Mouse (Mus musculus) myocyte (in vitro differentiated cells): ENCODE measurements around the gene Hip1. TPM values are rescaled to one million over a fixed set of nuclear protein-coding genes. Genes with fewer than 3 reads are reported as not detected.

ENCODE experiments used
- H3K27me3 ChIP-seq: one replicate; pipeline ENCODE4 v1.6.1; 2011; ENCODE audit not compliant: control insufficient read depth, insufficient read depth, insufficient read length
- H3K36me3 ChIP-seq: one replicate; pipeline ENCODE4 v1.6.1; 2011; ENCODE audit not compliant: control insufficient read depth, insufficient read depth
- H3K4me2 ChIP-seq: one replicate; pipeline ENCODE4 v1.6.1; 2011; ENCODE audit warnings: low read depth, control low read depth
- H3K4me3 ChIP-seq: one replicate; pipeline ENCODE4 v1.5.1; 2011; ENCODE audit warnings: mild to moderate bottlenecking, control low read depth, moderate library complexity
- H3K79me2 ChIP-seq: one replicate; pipeline ENCODE4 v1.6.1; 2011; ENCODE audit not compliant: control insufficient read depth, insufficient read depth
- H3ac ChIP-seq: one replicate; pipeline ENCODE4 v1.6.1; 2011; ENCODE audit not compliant: control insufficient read depth, insufficient read length
- CEBPB ChIP-seq: IDR thresholded peaks from 2 replicates; pipeline ENCODE4 v1.6.1; 2011; ENCODE audit warnings: mild to moderate bottlenecking, moderate library complexity; ENCODE audit not compliant: poor library complexity, insufficient read depth, severe bottlenecking
- E2F4 ChIP-seq: IDR thresholded peaks from one replicate; pipeline ENCODE4 v1.6.1; 2011; ENCODE audit warnings: mild to moderate bottlenecking, control low read depth, moderate library complexity; ENCODE audit not compliant: insufficient read depth
- MAX ChIP-seq: IDR thresholded peaks from one replicate; pipeline ENCODE4 v1.6.1; 2011; ENCODE audit warnings: low read depth, mild to moderate bottlenecking, control low read depth
- MYOD1 ChIP-seq, 3 experiments: IDR thresholded peaks; one replicate each; pipeline ENCODE4 v1.6.1; 2011; ENCODE audit warnings: control low read depth in 2 of 3, low read depth in 2 of 3, mild to moderate bottlenecking in 2 of 3, moderate library complexity in 1 of 3; ENCODE audit not compliant: insufficient read length in 2 of 3, control insufficient read depth in 1 of 3
- MYOG ChIP-seq, 3 experiments: IDR thresholded peaks; one replicate each; pipeline ENCODE4 v1.6.1; 2011; ENCODE audit warnings: control low read depth in 2 of 3, low read depth in 2 of 3, mild to moderate bottlenecking in 2 of 3; ENCODE audit not compliant: insufficient read length in 2 of 3, control insufficient read depth in 1 of 3, insufficient read depth in 1 of 3
- POLR2A ChIP-seq: IDR thresholded peaks from one replicate; pipeline ENCODE4 v1.6.1; 2011; ENCODE audit warnings: low read depth, mild to moderate bottlenecking, control low read depth, moderate library complexity; ENCODE audit not compliant: insufficient read length
- POLR2AphosphoS2 ChIP-seq: IDR thresholded peaks from one replicate; pipeline ENCODE4 v1.6.1; 2011; ENCODE audit warnings: low read depth, control low read depth; ENCODE audit not compliant: insufficient read length
- REST ChIP-seq: IDR thresholded peaks from one replicate; pipeline ENCODE4 v1.6.1; 2011; ENCODE audit warnings: mild to moderate bottlenecking, control low read depth, moderate library complexity; ENCODE audit not compliant: insufficient read depth, insufficient read length
- SRF ChIP-seq: IDR thresholded peaks from one replicate; pipeline ENCODE4 v1.6.1; 2011; ENCODE audit warnings: low read depth; ENCODE audit not compliant: control insufficient read depth, insufficient read length
- TCF12 ChIP-seq: IDR thresholded peaks from one replicate; pipeline ENCODE4 v1.6.1; 2011; ENCODE audit warnings: mild to moderate bottlenecking, control low read depth; ENCODE audit not compliant: poor library complexity, insufficient read depth, severe bottlenecking
- TCF3 ChIP-seq: IDR thresholded peaks from one replicate; pipeline ENCODE4 v1.6.1; 2011; ENCODE audit warnings: low read depth, control low read depth; ENCODE audit not compliant: insufficient read length
- USF1 ChIP-seq: IDR thresholded peaks from one replicate; pipeline ENCODE4 v1.6.1; 2011; ENCODE audit warnings: low read depth, mild to moderate bottlenecking, control low read depth, moderate library complexity
- polyA plus RNA-seq: library from polyadenylated mRNA; unstranded; fragments of >200 nt; fragmentation: generic; extraction: Trizol; gene quantifications from one replicate; pipeline ENCODE4 v1.2.1, GENCODE M21; 2012; ENCODE audit warnings: missing spikeins

The Hip1 gene
- polyA plus RNA-seq, 1 experiment = 65.2 TPM

GRCm38 (mm10) chr5:135478877-135479600, 65.9 kb downstream of the Hip1 start:
- H3K4me2 ChIP-seq = no peak overlapping the region
- H3K79me2 ChIP-seq = peaks cover 6% of the 10 kb centered on the region
- H3ac ChIP-seq = no peak overlapping the region
- no peak overlapping the region for H3K4me3 ChIP-seq
- H3K36me3 ChIP-seq = no peaks in the 10 kb centered on the region
- TF ChIP-seq E2F4 (no peak), SRF (no peak), TCF12 (no peak), MYOD1 (IDR thresholded peaks at IDR 0.05; ENCODE audit: control insufficient read depth in 1 of 3, insufficient read length in 2 of 3, low read depth in 2 of 3) (no peak), POLR2A (no peak), POLR2AphosphoS2 (no peak), USF1 (no peak), CEBPB (no peak), TCF3 (no peak), MYOG (IDR thresholded peaks at IDR 0.05; ENCODE audit: control insufficient read depth in 1 of 3, insufficient read depth in 1 of 3, insufficient read length in 2 of 3, low read depth in 2 of 3) (no peak), MAX (no peak), REST (no peak)
- H3K27me3 ChIP-seq = no peaks in the 10 kb centered on the region

DNA sequence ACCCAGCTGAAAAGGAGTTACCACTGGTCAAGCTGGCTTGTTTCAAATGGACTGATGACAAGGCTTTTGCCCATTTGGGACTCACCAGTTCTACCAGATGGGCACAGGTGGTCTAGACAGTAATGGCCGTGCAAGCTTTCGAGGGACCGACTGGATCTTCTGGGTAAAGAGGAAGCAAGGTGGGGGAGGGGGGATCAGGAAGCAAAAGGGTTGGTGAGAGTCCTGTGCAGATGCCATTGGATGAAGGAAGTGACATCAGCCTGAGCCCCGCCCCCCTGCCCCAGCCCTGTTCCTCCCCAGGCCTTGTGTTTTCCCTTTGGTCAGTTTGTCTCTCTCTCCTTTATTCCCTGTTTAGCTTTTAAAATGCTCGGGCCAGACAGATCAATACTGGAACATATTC, 68.7 kb downstream of the Hip1 start:
- Histone ChIP-seq H3K79me2 (peaks cover 12% of the 10 kb centered on the region), H3K27me3 (no peaks in the 10 kb centered on the region), H3K36me3 (no peaks in the 10 kb centered on the region), H3K4me2 (no peak overlapping the region), H3ac (no peak overlapping the region), H3K4me3 (no peak overlapping the region)
- TF ChIP-seq MAX = no peak
- TF ChIP-seq USF1 = no peak
- no peak for TF ChIP-seq CEBPB
- TF ChIP-seq SRF = no peak
- TF ChIP-seq POLR2AphosphoS2 = no peak
- TF ChIP-seq TCF12 = no peak
- no peak for TF ChIP-seq MYOG (IDR thresholded peaks at IDR 0.05; ENCODE audit: control insufficient read depth in 1 of 3, insufficient read depth in 1 of 3, insufficient read length in 2 of 3, low read depth in 2 of 3)
- no peak for TF ChIP-seq TCF3
- TF ChIP-seq POLR2A = no peak
- TF ChIP-seq MYOD1 (IDR thresholded peaks at IDR 0.05; ENCODE audit: control insufficient read depth in 1 of 3, insufficient read length in 2 of 3, low read depth in 2 of 3) = no peak
- TF ChIP-seq REST = no peak

DNA sequence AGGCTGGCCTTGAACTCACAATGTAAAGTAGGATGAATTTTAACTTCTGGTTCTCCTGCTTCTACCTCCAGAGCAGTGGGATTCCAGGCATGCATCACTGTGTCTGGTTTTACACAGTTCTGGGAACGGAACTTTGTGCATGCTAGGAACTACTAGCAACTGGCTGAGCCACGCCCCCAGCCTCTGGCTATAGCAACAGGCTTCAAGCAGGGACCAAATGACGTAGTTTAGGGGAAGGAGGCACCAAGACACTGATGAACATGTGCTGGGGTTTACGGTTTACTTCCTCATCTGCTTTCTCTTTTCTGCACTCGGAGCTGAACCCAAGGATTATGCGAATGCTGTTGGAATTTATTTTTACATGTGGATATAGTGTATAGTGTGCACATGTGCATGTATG, 72.5 kb downstream of the Hip1 start:
- H3K4me2 ChIP-seq = no peak overlapping the region
- TF ChIP-seq MYOG (IDR thresholded peaks at IDR 0.05; ENCODE audit: control insufficient read depth in 1 of 3, insufficient read depth in 1 of 3, insufficient read length in 2 of 3, low read depth in 2 of 3) (no peak), MYOD1 (IDR thresholded peaks at IDR 0.05; ENCODE audit: control insufficient read depth in 1 of 3, insufficient read length in 2 of 3, low read depth in 2 of 3) (no peak), SRF (no peak), USF1 (no peak), POLR2AphosphoS2 (no peak), TCF12 (no peak), TCF3 (no peak), POLR2A (no peak), MAX (no peak), REST (no peak), E2F4 (no peak), CEBPB (no peak)

GRCm38 (mm10) chr5:135471747-135472146, 73.2 kb downstream of the Hip1 start:
- no peaks in the 10 kb centered on the region for H3K36me3 ChIP-seq
- H3K4me2 ChIP-seq = no peak overlapping the region
- H3ac ChIP-seq = no peak overlapping the region
- no peaks in the 10 kb centered on the region for H3K27me3 ChIP-seq
- TF ChIP-seq REST = no peak
- no peak for TF ChIP-seq POLR2AphosphoS2
- no peak for TF ChIP-seq CEBPB
- TF ChIP-seq E2F4 = no peak
- no peak for TF ChIP-seq MYOD1 (IDR thresholded peaks at IDR 0.05; ENCODE audit: control insufficient read depth in 1 of 3, insufficient read length in 2 of 3, low read depth in 2 of 3)
- TF ChIP-seq TCF3 = no peak
- TF ChIP-seq USF1 = no peak
- no peak for TF ChIP-seq TCF12
- TF ChIP-seq MYOG (IDR thresholded peaks at IDR 0.05; ENCODE audit: control insufficient read depth in 1 of 3, insufficient read depth in 1 of 3, insufficient read length in 2 of 3, low read depth in 2 of 3) = no peak
- no peak for TF ChIP-seq SRF
- TF ChIP-seq MAX = no peak
- no peak overlapping the region for H3K4me3 ChIP-seq
- peaks cover 6% of the 10 kb centered on the region for H3K79me2 ChIP-seq

More for the DNA sequence above, 72.5 kb downstream of the Hip1 start:
- Histone ChIP-seq H3K79me2 (peaks cover 6% of the 10 kb centered on the region), H3ac (no peak overlapping the region), H3K36me3 (no peaks in the 10 kb centered on the region), H3K27me3 (no peaks in the 10 kb centered on the region), H3K4me3 (no peak overlapping the region)
